Mouse (Mus musculus) brain, embryonic 14.5 days (tissue): ENCODE measurements around the gene Kcnip1.

Experiments
- CTCF ChIP-seq: fragments of 200-500 bp; IDR thresholded peaks from 2 replicates; pipeline ENCODE4 v1.5.1; 2012; ENCODE audit warnings: inconsistent platforms, mild to moderate bottlenecking, moderate library complexity, borderline replicate concordance; ENCODE audit not compliant: insufficient read depth, insufficient read length; ENCODE audit errors: extremely low read depth
- POLR2A ChIP-seq: fragments of 200-500 bp; IDR thresholded peaks from 2 replicates; pipeline ENCODE4 v1.6.1; 2012; ENCODE audit warnings: mild to moderate bottlenecking, inconsistent platforms, borderline replicate concordance; ENCODE audit not compliant: poor library complexity, insufficient read depth, insufficient read length, severe bottlenecking; ENCODE audit errors: extremely low read depth

GRCm38 (mm10) chr11:33975121-33975520 lies 17.8 kb downstream of the Kcnip1 start:
- TF ChIP-seq CTCF (no peak), POLR2A (no peak)
